Mouse (Mus musculus) olfactory bulb, adult 2 months (tissue): Measurements from ENCODE around the gene Ciapin1.

Source experiments
- CTCF ChIP-seq: fragments of 200-500 bp; IDR thresholded peaks from 2 replicates; pipeline ENCODE4 v1.5.1; 2012; ENCODE audit warnings: low read depth, mild to moderate bottlenecking, low read length, moderate library complexity; ENCODE audit not compliant: insufficient read depth
- POLR2A ChIP-seq: fragments of 200-500 bp; IDR thresholded peaks from 2 replicates; pipeline ENCODE4 v1.6.1; 2012; ENCODE audit warnings: mild to moderate bottlenecking, low read depth, low read length, moderate library complexity; ENCODE audit not compliant: insufficient read depth

DNA sequence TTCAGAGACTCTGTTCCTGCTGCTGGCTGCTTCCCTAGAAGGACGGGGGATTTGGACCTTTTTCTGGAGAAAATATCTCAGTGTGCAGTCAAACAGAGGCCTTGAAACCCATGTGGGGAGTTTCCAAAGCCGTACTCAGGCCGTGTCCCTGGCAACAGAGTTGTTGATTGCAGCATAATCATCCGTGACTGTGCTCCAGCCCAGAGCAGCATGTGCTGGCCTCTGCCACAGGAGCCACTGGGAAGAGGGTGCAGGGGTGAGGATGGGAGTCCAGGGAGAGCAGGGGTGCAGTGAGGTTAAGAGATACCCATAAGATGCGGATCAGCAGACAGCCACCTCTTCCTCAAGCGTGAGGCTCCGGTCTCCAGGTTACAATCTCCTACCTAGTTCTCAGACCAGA is 30.7 kb downstream of the Ciapin1 start:
- TF ChIP-seq CTCF (no peak), POLR2A (no peak)
